Mouse (Mus musculus): Measurements from ENCODE around the gene Mtmr2.

Mtmr2 gene

GRCm38 (mm10) chr9:13809937-13810336, 61.7 kb downstream of the Mtmr2 start:
- no peak for DNase-seq

DNA sequence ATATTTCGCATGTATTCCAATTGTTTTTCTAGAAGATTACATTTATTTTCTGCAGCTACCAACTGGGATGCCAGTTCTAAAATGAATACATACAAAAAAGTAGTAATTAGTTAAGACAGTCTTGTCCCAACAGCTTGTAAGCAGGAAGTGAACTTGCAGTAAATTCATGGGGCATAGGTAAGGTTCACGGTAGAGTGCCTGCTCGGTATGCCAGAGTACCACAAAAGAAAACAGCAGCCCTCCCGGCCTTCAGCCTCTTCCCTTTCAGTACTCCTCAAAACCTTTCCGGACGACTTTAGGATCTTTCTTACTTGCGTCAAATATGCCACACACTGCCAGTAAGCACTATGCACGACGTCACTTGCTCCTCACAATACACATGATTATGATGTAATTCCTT, 70.2 kb downstream of the Mtmr2 start:
- no peak for DNase-seq

DNA sequence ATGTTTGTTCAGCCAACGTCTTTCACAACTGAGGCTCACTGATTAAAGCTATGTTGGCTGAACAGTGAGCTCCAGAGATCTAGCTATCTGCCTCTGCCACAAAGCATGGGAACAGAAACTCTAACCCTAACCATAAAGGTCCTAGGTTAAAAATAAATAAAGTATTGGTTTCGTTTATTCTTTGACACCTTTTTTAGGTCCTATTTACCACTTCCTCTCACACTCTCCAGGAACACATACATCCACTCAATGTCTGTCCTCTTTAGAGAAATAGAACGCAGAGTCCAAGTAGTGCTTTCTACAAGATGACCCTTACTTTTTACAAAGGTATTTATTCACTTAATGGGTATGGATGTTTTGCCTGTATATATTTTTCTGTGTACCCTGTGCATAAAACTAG, 72.6 kb downstream of the Mtmr2 start:
- DNase-seq, result no peak

DNA sequence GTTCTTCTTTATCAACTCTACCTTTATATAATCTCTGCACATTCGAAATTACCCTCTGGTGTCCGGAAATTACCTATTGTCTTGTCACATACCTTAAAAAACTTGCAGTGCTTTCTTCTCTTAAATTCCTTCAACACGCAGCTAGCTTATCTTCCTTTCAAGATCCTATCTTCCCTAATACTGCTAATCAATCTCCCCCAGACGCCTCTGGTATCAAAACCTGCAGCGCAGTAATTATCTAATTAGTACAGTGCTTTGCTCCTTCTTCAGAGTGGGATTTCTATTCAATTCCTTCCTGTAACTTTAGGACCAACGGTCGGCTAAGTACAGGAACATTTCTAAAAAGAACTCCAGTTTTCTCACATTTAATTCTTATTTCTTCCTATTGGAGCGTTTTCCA, 77.7 kb downstream of the Mtmr2 start:
- no peak for DNase-seq

- DNase-seq, result peak; percentile 59
These were observed 78.2 kb downstream of the Mtmr2 start for GRCm38 (mm10) chr9:13826391-13826805.

DNA sequence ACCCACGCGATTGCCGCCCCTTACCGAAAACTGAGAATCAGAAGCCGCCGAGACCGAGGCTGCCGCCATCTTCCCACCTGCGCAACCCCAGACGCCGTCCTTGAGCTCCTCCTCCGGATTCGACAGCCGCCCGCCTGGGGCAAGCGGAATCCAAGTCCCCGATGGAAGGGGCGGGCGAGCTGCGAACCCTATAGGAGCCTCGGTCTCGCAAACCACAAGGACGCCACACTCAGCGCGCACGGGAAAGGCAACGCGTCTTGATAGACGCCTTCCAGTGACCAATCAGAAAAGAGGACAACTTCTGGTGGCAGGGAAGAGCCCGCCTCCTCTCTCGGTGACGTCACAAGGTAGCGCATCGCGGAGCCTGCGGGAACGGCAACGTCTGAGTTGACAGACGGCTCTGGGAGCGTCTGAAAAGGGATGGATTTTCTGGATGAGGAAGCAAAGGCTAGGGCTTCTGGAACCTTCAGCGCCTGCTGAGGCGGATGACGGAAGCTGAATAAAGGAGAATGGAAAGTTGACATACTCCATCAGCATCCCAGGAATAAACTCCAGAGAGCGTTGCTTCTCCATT, 78.7 kb downstream of the Mtmr2 start, which contains the start of gene Cep57:
Gene Cep57, minus strand, starts transcription at position 276 of the 574 bp plus-strand sequence.
- DNase-seq, result peak; percentile 94

DNA sequence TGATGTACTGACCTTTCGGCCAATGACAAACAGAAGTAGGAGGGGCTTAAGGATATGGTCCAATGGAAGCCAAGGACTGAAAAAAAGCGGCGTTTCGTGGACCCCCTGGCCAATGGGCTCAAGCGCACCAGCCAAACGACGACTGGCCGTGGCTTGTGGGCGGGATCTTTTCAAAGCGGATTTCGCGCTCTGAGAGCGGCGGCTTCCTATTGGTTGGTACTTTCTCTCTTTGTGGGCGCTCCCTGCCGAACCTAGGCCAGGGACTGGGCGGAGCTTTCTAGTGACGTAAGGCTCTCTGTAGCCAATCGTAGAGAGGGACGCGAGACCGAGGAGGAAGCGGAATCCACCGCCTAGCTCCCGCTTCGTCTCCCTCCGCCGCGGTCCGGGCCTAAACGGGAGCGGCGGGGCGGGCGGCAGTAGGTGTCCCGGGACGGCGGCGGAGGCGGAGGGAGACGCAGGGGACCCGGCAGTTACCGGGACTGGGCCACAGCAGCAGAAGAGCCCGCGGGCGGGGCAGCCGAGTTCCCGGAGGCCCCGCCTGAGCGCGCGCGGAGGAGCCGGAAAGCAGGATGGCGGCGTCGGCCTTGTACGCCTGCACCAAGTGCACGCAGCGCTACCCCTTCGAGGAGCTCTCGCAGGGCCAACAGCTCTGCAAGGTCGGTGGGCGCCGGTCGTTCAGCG, 79.3 kb downstream of the Mtmr2 start, which contains the start of gene Fam76b:
Gene Fam76b, plus strand, starts transcription at position 311 of the 681 bp plus-strand sequence.
- DNase-seq, result peak; percentile 99

GRCm38 (mm10) chr9:13828087-13828441, 79.9 kb downstream of the Mtmr2 start:
- no peak for DNase-seq

- DNase-seq, result no peak
These were observed 87.0 kb downstream of the Mtmr2 start for GRCm38 (mm10) chr9:13835256-13835655.

- DNase-seq, result no peak
These were observed 88.5 kb downstream of the Mtmr2 start for GRCm38 (mm10) chr9:13836726-13837125.

DNA sequence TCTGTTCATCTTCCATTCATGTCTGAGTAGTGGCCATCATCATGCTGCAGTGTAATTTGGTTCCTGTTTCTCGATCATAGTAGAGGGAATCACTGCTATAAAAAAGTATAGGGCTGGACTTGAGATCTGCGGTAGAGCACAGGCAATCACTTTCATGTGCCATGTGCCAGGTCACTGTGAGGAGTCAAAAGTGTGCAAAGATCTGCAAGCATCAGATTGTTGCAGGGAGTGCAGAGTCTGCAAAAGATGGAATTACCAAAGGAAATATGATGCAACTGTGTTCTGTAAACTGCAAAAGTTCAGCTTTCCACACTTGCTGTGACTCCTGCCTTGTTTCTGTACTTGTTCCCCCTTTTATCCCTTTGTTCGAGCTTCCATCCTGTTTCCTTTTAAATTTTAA, 99.4 kb downstream of the Mtmr2 start:
- no peak for DNase-seq

DNA sequence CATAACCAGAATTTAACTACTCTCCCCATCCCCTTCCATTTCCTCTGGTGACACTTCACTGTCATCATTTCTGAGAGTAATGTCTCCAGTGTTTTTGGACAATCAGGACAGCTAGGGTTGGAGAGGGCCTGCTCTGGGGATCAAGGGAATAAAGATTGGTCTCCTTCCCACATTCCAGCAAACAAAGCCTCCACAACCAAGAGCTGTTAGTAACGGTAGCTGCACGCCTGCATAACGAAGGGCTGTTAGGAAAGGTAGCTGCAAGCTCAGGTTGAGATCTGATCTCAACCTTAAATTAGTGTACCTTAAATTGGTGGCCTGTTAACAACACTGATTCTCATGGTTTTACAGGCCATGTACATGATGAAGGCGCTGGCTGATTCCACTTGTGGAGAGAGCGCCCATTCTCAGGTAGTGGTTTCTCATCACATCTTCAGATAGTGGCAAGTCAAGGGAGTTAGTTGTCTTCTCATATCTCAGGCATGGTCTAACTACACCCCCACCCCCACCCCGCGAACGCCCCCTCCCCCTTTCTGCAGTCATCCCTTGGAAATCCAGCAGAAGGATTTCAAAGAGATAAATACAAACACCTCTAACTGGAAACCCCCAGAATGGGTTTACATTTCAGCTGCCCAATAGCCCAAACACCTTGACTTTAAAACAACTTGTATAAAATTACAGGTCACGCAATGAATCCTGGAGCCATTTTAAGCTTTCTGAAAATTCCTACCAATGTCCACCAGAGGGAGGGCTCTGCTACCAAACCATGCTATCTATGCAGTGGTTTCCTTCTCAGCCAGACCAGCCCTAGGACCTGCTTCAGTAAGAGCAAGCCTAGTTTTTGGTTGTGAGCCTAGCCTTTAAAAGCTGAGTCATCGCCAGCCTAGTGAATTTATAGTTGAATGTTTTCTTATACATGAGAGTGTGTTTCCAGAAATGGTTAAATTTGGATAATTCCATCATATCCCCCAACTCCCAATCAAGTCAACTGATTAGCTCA, 100.6 kb downstream of the Mtmr2 start:
- peak; percentile 13 for DNase-seq

DNA sequence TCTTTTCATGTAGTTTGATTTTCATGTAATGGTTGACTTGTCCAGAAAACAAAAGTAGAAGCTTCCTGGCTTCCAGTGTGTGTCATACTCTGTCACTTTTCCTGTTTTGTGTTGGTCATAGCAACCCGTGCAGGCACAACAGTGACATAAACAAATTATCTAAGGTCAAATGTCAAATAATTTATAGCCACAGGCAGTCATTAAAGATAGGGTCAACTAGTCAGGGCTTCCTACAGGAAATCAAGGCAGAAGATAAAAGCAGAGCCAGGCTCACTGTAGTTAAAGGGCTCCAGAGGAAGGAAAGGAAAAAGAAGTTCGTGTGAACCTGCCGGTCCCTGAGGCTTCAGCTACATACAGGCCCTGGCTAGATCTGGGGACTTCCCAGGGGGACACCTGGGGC, 105.7 kb downstream of the Mtmr2 start:
- DNase-seq, result no peak
